Mouse (Mus musculus): ENCODE data around the gene Olfr372. TPM values are rescaled to one million over a fixed set of nuclear protein-coding genes. Genes with fewer than 3 reads are reported as not detected.
"Not testable (repeated sequence)": the region's sequence is repeated elsewhere in the genome, so short reads cannot be mapped to it uniquely, and the experiment has no call there.

Gene Olfr372
- polyA plus RNA-seq (2012; rRNA removed): not detected in 2 replicates

- not testable (repeated sequence) for H3K27ac ChIP-seq (ENCODE audit: insufficient read depth, low read depth, low read length); H3K4me1 ChIP-seq (ENCODE audit: control insufficient read depth, insufficient read depth, low read length); H3K36me3 ChIP-seq (ENCODE audit: control insufficient read depth, insufficient read depth, low read length); H3K27me3 ChIP-seq (replicated peaks; ENCODE audit: control insufficient read depth, insufficient read depth, low read length); DNase-seq; H3K4me3 ChIP-seq (ENCODE audit: insufficient read depth, low read depth, low read length)
- WGBS: 72% methylated on average over 4 of the region's 4 CpGs
Measured at GRCm38 (mm10) chr8:72040918-72041317, at the start of gene Olfr372. TSS of gene Olfr372 (plus strand) at chr8:72041218.

GRCm38 (mm10) chr8:71999434-71999833, 41.6 kb upstream of the Olfr372 start:
- 88% methylated on average over 1 of the region's 1 CpGs for WGBS
- H3K4me3 ChIP-seq (ENCODE audit: insufficient read depth, low read depth, low read length): no peak overlapping the region

GRCm38 (mm10) chr8:72000223-72000622, 40.8 kb upstream of the Olfr372 start:
- TF ChIP-seq CTCF (conservative IDR thresholded peaks at IDR 0.05; ENCODE audit: insufficient read depth, insufficient read length, low read depth, low read length) (no peak), POLR2A (IDR thresholded peaks at IDR 0.05; ENCODE audit: low read depth, low read length) (no peak)
- no peak overlapping the region for H3K4me3 ChIP-seq (ENCODE audit: insufficient read depth, low read depth, low read length)
- no peaks in the 10 kb centered on the region for H3K4me1 ChIP-seq (ENCODE audit: control insufficient read depth, insufficient read depth, low read length)
- DNase-seq: no peak
- WGBS: 58% methylated on average over 3 of the region's 3 CpGs
- no peak overlapping the region for H3K27ac ChIP-seq (ENCODE audit: insufficient read depth, low read depth, low read length)
- no peaks in the 10 kb centered on the region for H3K36me3 ChIP-seq (ENCODE audit: control insufficient read depth, insufficient read depth, low read length)
- H3K27me3 ChIP-seq (replicated peaks; ENCODE audit: control insufficient read depth, insufficient read depth, low read length): no peaks in the 10 kb centered on the region

More at GRCm38 (mm10) chr8:71999434-71999833, 41.6 kb upstream of the Olfr372 start:
- H3K4me1 ChIP-seq (ENCODE audit: control insufficient read depth, insufficient read depth, low read length): no peaks in the 10 kb centered on the region
- H3K27ac ChIP-seq (ENCODE audit: insufficient read depth, low read depth, low read length): no peak overlapping the region
- TF ChIP-seq CTCF (conservative IDR thresholded peaks at IDR 0.05; ENCODE audit: insufficient read depth, insufficient read length, low read depth, low read length): no peak
- no peak for TF ChIP-seq POLR2A (IDR thresholded peaks at IDR 0.05; ENCODE audit: low read depth, low read length)
- no peak for DNase-seq
- H3K36me3 ChIP-seq (ENCODE audit: control insufficient read depth, insufficient read depth, low read length): no peaks in the 10 kb centered on the region
- H3K27me3 ChIP-seq (replicated peaks; ENCODE audit: control insufficient read depth, insufficient read depth, low read length): no peaks in the 10 kb centered on the region

GRCm38 (mm10) chr8:72002942-72003341, 38.1 kb upstream of the Olfr372 start:
- DNase-seq: no peak
- H3K27me3 ChIP-seq (replicated peaks; ENCODE audit: control insufficient read depth, insufficient read depth, low read length): no peaks in the 10 kb centered on the region
- H3K4me1 ChIP-seq (ENCODE audit: control insufficient read depth, insufficient read depth, low read length): no peaks in the 10 kb centered on the region
- no peaks in the 10 kb centered on the region for H3K36me3 ChIP-seq (ENCODE audit: control insufficient read depth, insufficient read depth, low read length)
- no peak overlapping the region for H3K4me3 ChIP-seq (ENCODE audit: insufficient read depth, low read depth, low read length)
- H3K27ac ChIP-seq (ENCODE audit: insufficient read depth, low read depth, low read length): no peak overlapping the region
- TF ChIP-seq POLR2A (IDR thresholded peaks at IDR 0.05; ENCODE audit: low read depth, low read length) (no peak), CTCF (conservative IDR thresholded peaks at IDR 0.05; ENCODE audit: insufficient read depth, insufficient read length, low read depth, low read length) (no peak)

GRCm38 (mm10) chr8:72005912-72006311, 35.1 kb upstream of the Olfr372 start:
- Histone ChIP-seq H3K36me3 (ENCODE audit: control insufficient read depth, insufficient read depth, low read length) (no peaks in the 10 kb centered on the region), H3K4me3 (ENCODE audit: insufficient read depth, low read depth, low read length) (no peak overlapping the region), H3K4me1 (ENCODE audit: control insufficient read depth, insufficient read depth, low read length) (no peaks in the 10 kb centered on the region), H3K27ac (ENCODE audit: insufficient read depth, low read depth, low read length) (no peak overlapping the region), H3K27me3 (replicated peaks; ENCODE audit: control insufficient read depth, insufficient read depth, low read length) (no peaks in the 10 kb centered on the region)
- WGBS: 75% methylated on average over 3 of the region's 3 CpGs
- no peak for DNase-seq
- TF ChIP-seq CTCF (conservative IDR thresholded peaks at IDR 0.05; ENCODE audit: insufficient read depth, insufficient read length, low read depth, low read length): no peak
- TF ChIP-seq POLR2A (IDR thresholded peaks at IDR 0.05; ENCODE audit: low read depth, low read length): no peak

- no peaks in the 10 kb centered on the region for H3K27me3 ChIP-seq (replicated peaks; ENCODE audit: control insufficient read depth, insufficient read depth, low read length)
- no peak for DNase-seq
- no peaks in the 10 kb centered on the region for H3K36me3 ChIP-seq (ENCODE audit: control insufficient read depth, insufficient read depth, low read length)
- no peaks in the 10 kb centered on the region for H3K4me1 ChIP-seq (ENCODE audit: control insufficient read depth, insufficient read depth, low read length)
- 77% methylated on average over 1 of the region's 1 CpGs for WGBS
- no peak for TF ChIP-seq POLR2A (IDR thresholded peaks at IDR 0.05; ENCODE audit: low read depth, low read length)
- no peak for TF ChIP-seq CTCF (conservative IDR thresholded peaks at IDR 0.05; ENCODE audit: insufficient read depth, insufficient read length, low read depth, low read length)
- no peak overlapping the region for H3K27ac ChIP-seq (ENCODE audit: insufficient read depth, low read depth, low read length)
- no peak overlapping the region for H3K4me3 ChIP-seq (ENCODE audit: insufficient read depth, low read depth, low read length)
Measured at GRCm38 (mm10) chr8:72006763-72007162, 34.3 kb upstream of the Olfr372 start.

GRCm38 (mm10) chr8:72008134-72008641, 32.8 kb upstream of the Olfr372 start:
- no peak overlapping the region for H3K4me3 ChIP-seq (ENCODE audit: insufficient read depth, low read depth, low read length)
- no peaks in the 10 kb centered on the region for H3K27me3 ChIP-seq (replicated peaks; ENCODE audit: control insufficient read depth, insufficient read depth, low read length)
- 52% methylated on average over 3 of the region's 3 CpGs for WGBS
- H3K36me3 ChIP-seq (ENCODE audit: control insufficient read depth, insufficient read depth, low read length): no peaks in the 10 kb centered on the region
- no peak for TF ChIP-seq CTCF (conservative IDR thresholded peaks at IDR 0.05; ENCODE audit: insufficient read depth, insufficient read length, low read depth, low read length)
- no peaks in the 10 kb centered on the region for H3K4me1 ChIP-seq (ENCODE audit: control insufficient read depth, insufficient read depth, low read length)
- H3K27ac ChIP-seq (ENCODE audit: insufficient read depth, low read depth, low read length): no peak overlapping the region
- DNase-seq: peak; percentile 34

- Histone ChIP-seq H3K4me3 (ENCODE audit: insufficient read depth, low read depth, low read length) (no peak within 1 kb of the TSS), H3K36me3 (ENCODE audit: control insufficient read depth, insufficient read depth, low read length) (no peaks in the 10 kb centered on the region), H3K4me1 (ENCODE audit: control insufficient read depth, insufficient read depth, low read length) (no peaks in the 10 kb centered on the region), H3K27ac (ENCODE audit: insufficient read depth, low read depth, low read length) (no peak within 1 kb of the TSS), H3K27me3 (replicated peaks; ENCODE audit: control insufficient read depth, insufficient read depth, low read length) (no peaks in the 10 kb centered on the region)
- WGBS: 75% methylated on average over 3 of the region's 3 CpGs
- TF ChIP-seq POLR2A (IDR thresholded peaks at IDR 0.05; ENCODE audit: low read depth, low read length) (no peak), CTCF (conservative IDR thresholded peaks at IDR 0.05; ENCODE audit: insufficient read depth, insufficient read length, low read depth, low read length) (no peak)
- no peak for DNase-seq
Measured at GRCm38 (mm10) chr8:72009473-72009872, 31.5 kb upstream of the Olfr372 start, which contains the start of gene Cyp4f18. TSS of gene Cyp4f18 (minus strand) at chr8:72009626.

GRCm38 (mm10) chr8:72013506-72014228, 27.4 kb upstream of the Olfr372 start:
- 70% methylated on average over 6 of the region's 6 CpGs for WGBS
- peak; percentile 17 for DNase-seq

GRCm38 (mm10) chr8:72017339-72017738, 23.7 kb upstream of the Olfr372 start:
- not testable (repeated sequence) for H3K27me3 ChIP-seq (replicated peaks; ENCODE audit: control insufficient read depth, insufficient read depth, low read length); H3K4me3 ChIP-seq (ENCODE audit: insufficient read depth, low read depth, low read length); H3K4me1 ChIP-seq (ENCODE audit: control insufficient read depth, insufficient read depth, low read length); H3K27ac ChIP-seq (ENCODE audit: insufficient read depth, low read depth, low read length); DNase-seq; H3K36me3 ChIP-seq (ENCODE audit: control insufficient read depth, insufficient read depth, low read length)
- WGBS: 59% methylated on average over 2 of the region's 2 CpGs

More at GRCm38 (mm10) chr8:72013506-72014228, 27.4 kb upstream of the Olfr372 start:
- not testable (repeated sequence) for H3K4me1 ChIP-seq (ENCODE audit: control insufficient read depth, insufficient read depth, low read length); H3K27ac ChIP-seq (ENCODE audit: insufficient read depth, low read depth, low read length); H3K4me3 ChIP-seq (ENCODE audit: insufficient read depth, low read depth, low read length); H3K27me3 ChIP-seq (replicated peaks; ENCODE audit: control insufficient read depth, insufficient read depth, low read length); H3K36me3 ChIP-seq (ENCODE audit: control insufficient read depth, insufficient read depth, low read length)

Measured in kidney, adult 2 months (tissue).